Mouse (Mus musculus): Measurements from ENCODE around the gene Ddx1. TPM values are rescaled to one million over a fixed set of nuclear protein-coding genes. Genes with fewer than 3 reads are reported as not detected.

Gene Ddx1
- polyA plus RNA-seq, 1 experiment from 2014 or later: 102 TPM

DNA sequence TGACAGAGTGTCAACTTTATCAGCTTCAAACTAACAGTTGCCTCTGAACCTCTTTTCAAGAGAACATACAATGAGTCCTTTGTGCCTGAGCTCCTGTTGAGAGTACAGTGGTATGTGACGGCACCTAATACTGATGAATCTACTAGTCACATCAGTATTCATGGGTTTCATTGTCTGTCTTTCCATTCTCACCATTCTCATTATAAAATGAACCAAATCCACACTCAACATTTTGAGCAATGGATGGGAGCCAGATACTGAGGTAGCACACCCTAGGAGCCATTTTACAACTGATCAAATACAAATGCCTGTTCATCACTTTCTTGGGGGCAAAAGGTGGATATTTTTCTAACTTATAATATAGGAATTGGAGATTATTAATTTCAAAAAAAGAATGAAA lies 40.5 kb downstream of the Ddx1 start:
- Histone ChIP-seq H3K4me1 (replicated peaks; ENCODE audit: insufficient read depth, low read length) (peaks cover 14% of the 10 kb centered on the region; the same call in 1 of the 2 replicates), H3K27ac (peak overlapping the region; percentile 82), H3K9me3 (replicated peaks; ENCODE audit: low read length) (no peaks in the 10 kb centered on the region), H3K4me3 (replicated peaks; ENCODE audit: low read depth, low read length) (no peak overlapping the region), H3K27me3 (ENCODE audit: insufficient read depth, low read length) (no peaks in the 10 kb centered on the region), H3K9ac (ENCODE audit: low read depth, low read length) (no peak overlapping the region), H3K4me2 (ENCODE audit: low read length) (no peak overlapping the region), H3K36me3 (ENCODE audit: insufficient read depth, low read length) (no peaks in the 10 kb centered on the region)
- TF ChIP-seq CTCF (IDR thresholded peaks at IDR 0.05; ENCODE audit: low read depth): no peak
- 66% methylated on average over 1 of the region's 1 CpGs for WGBS
- ATAC-seq (replicated peaks; ENCODE audit: low FRiP score, low read depth) (no peak), DNase-seq (ENCODE audit: low spot score) (no peak)

DNA sequence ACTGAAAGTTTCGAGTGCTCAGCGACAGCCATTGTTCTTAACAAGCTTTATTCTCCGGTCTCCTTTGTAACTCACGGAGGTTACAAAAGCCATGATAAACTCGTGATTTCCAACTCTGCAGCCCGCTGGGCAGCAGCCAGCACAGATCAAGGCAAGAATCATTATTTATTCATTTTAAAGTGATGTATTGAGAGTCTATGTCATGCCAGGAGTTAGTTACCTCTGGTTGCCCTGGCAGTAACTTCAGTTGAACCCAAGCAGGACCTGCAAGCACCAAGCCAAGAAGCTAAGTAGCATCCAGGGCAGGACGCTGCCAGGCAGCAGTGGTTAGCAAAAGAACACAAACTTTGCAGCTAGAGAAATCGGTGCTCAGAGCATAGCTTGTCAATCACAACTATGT lies 41.9 kb downstream of the Ddx1 start:
- DNase-seq (ENCODE audit: low spot score): no peak

DNA sequence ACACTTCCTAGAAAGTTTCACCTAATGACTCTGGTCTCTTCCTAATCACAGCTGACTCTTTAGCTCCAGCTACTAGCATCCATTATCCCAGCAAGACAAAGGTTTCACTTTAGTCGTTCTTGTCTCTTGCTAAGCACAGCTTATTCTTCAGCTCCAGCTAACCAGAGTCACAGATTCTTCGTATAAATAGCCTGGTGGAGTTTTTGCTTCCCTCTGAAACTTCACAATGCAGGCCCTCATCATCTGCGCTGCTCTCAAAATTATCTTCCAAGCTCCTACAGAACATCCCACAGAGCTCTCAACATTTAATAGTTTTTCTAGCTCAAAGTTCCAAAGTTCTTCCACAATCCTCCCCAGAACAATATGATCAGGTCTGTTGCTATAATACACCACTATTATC lies 43.3 kb downstream of the Ddx1 start:
- Histone ChIP-seq H3K4me2 (ENCODE audit: low read length) (no peak overlapping the region), H3K27ac (no peak overlapping the region), H3K4me3 (replicated peaks; ENCODE audit: low read depth, low read length) (no peak overlapping the region), H3K9ac (ENCODE audit: low read depth, low read length) (no peak overlapping the region), H3K9me3 (replicated peaks; ENCODE audit: low read length) (no peaks in the 10 kb centered on the region), H3K27me3 (ENCODE audit: insufficient read depth, low read length) (no peaks in the 10 kb centered on the region), H3K36me3 (ENCODE audit: insufficient read depth, low read length) (no peaks in the 10 kb centered on the region), H3K4me1 (replicated peaks; ENCODE audit: insufficient read depth, low read length) (peaks cover 8% of the 10 kb centered on the region; the same call in 1 of the 2 replicates)
- DNase-seq (ENCODE audit: low spot score) (no peak), ATAC-seq (replicated peaks; ENCODE audit: low FRiP score, low read depth) (no peak)
- WGBS: 87% methylated on average over 3 of the region's 3 CpGs
- no peak for TF ChIP-seq CTCF (IDR thresholded peaks at IDR 0.05; ENCODE audit: low read depth)

More for the DNA sequence above, 41.9 kb downstream of the Ddx1 start:
- WGBS: 56% methylated on average over 8 of the region's 8 CpGs
- H3K27ac ChIP-seq: no peak overlapping the region
- H3K36me3 ChIP-seq (ENCODE audit: insufficient read depth, low read length): no peaks in the 10 kb centered on the region
- H3K27me3 ChIP-seq (ENCODE audit: insufficient read depth, low read length): no peaks in the 10 kb centered on the region
- peaks cover 13% of the 10 kb centered on the region; the same call in 1 of the 2 replicates for H3K4me1 ChIP-seq (replicated peaks; ENCODE audit: insufficient read depth, low read length)
- no peak overlapping the region for H3K4me3 ChIP-seq (replicated peaks; ENCODE audit: low read depth, low read length)
- H3K9me3 ChIP-seq (replicated peaks; ENCODE audit: low read length): no peaks in the 10 kb centered on the region
- no peak for TF ChIP-seq CTCF (IDR thresholded peaks at IDR 0.05; ENCODE audit: low read depth)
- ATAC-seq (replicated peaks; ENCODE audit: low FRiP score, low read depth): no peak
- no peak overlapping the region for H3K4me2 ChIP-seq (ENCODE audit: low read length)
- H3K9ac ChIP-seq (ENCODE audit: low read depth, low read length): no peak overlapping the region

DNA sequence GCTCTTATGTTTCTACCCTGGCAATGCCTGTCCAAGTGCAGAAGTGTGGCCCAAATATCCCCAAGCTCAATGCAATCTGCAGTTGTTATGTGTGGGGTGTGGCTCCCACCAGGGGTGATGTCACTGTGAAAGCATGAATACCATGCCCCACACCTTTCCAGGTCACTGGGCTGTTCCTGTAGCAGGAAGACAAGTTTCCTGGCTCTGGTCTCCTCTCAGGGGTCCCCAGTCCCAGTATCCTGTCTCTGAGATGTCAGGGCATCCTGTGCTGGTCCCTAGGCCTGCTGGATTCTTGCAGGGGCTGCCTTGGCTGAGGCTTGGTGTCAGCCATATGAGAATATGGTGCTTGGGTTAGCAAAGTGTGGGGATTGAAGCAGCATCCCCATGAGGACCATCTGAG lies 46.7 kb downstream of the Ddx1 start:
- ATAC-seq (replicated peaks; ENCODE audit: low FRiP score, low read depth) (no peak), DNase-seq (ENCODE audit: low spot score) (no peak)
- Histone ChIP-seq H3K9me3 (replicated peaks; ENCODE audit: low read length) (no peaks in the 10 kb centered on the region), H3K4me1 (replicated peaks; ENCODE audit: insufficient read depth, low read length) (no peaks in the 10 kb centered on the region; the same call in 1 of the 2 replicates), H3K9ac (ENCODE audit: low read depth, low read length) (no peak overlapping the region), H3K27ac (no peak overlapping the region), H3K4me2 (ENCODE audit: low read length) (no peak overlapping the region), H3K4me3 (replicated peaks; ENCODE audit: low read depth, low read length) (no peak overlapping the region), H3K36me3 (ENCODE audit: insufficient read depth, low read length) (no peaks in the 10 kb centered on the region), H3K27me3 (ENCODE audit: insufficient read depth, low read length) (no peaks in the 10 kb centered on the region)
- TF ChIP-seq CTCF (IDR thresholded peaks at IDR 0.05; ENCODE audit: low read depth): no peak

DNA sequence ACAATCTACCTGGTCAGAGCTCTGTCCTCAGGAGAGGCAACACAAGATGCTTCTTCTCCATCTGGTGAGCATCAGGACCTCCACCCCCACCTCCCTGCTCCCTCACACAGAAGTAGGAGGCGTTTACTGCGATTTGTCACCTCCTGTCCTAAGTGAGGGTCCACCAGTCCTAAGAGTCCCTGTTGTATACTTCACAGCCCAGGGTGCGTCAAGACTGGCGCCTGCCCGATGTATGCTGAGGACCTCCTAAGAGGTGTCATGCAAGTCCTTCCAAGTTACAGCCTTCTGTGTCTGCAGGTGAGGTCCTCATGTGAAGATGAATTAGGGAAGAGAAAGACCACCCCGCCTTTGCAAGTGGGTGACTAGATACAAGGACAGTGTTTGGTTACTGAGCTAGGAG lies 48.4 kb downstream of the Ddx1 start:
- WGBS: 74% methylated on average over 6 of the region's 6 CpGs
- DNase-seq (ENCODE audit: low spot score) (no peak), ATAC-seq (replicated peaks; ENCODE audit: low FRiP score, low read depth) (no peak)

DNA sequence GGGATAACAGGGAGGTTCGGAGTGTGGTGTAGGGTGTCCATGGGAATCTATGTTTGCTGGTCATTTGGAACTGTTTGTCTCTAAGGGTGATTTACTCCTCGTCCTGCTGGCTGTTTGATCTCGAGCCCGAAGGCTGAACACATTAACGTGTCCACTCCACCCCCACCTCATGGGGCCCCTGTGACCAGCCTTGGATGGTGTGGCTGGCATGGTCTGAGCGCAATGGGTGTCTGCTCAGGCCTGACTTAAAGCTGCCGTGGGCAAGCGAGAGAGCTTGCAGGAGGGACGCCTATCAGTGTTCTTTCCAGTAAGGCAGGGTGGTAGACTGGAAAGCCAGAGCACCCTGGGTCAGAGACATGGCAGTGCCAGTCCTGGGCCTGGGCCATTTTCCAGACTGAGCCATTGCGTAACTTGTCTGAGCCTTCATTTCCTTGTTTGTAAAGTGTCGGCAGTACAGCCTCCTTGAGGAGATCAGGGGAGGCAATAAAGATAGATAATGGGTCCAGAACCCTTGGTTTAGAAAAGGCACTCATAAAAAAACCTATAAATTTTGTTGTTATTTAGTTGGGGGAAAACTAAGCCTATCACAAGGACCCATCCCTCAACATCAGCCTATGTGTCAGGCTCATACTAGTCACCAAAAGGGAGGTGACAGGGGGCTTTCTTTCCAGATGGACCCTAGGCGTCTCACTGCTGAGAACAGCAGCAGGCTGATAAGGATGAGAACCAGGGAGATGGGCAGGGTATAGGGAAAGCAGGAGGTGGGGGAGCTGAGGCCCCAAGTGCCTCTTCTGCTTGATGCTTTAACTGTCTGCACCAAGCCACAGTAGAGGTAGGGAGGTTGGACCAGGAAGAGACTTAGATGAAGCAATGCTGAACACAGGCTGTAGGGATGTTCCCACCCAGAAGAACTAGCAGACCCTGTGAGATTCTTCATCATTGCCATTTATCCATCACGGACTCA lies 49.4 kb downstream of the Ddx1 start:
- ATAC-seq (replicated peaks; ENCODE audit: low FRiP score, low read depth) (peak; percentile 89), DNase-seq (ENCODE audit: low spot score) (peak; percentile 78)
- no peak for TF ChIP-seq CTCF (IDR thresholded peaks at IDR 0.05; ENCODE audit: low read depth)
- Histone ChIP-seq H3K36me3 (ENCODE audit: insufficient read depth, low read length) (no peaks in the 10 kb centered on the region), H3K4me1 (replicated peaks; ENCODE audit: insufficient read depth, low read length) (no peaks in the 10 kb centered on the region; the same call in 1 of the 2 replicates), H3K4me2 (ENCODE audit: low read length) (no peak overlapping the region), H3K27ac (no peak overlapping the region), H3K27me3 (ENCODE audit: insufficient read depth, low read length) (no peaks in the 10 kb centered on the region), H3K9me3 (replicated peaks; ENCODE audit: low read length) (no peaks in the 10 kb centered on the region), H3K9ac (ENCODE audit: low read depth, low read length) (no peak overlapping the region), H3K4me3 (replicated peaks; ENCODE audit: low read depth, low read length) (no peak overlapping the region)
- 49% methylated on average over 13 of the region's 13 CpGs for WGBS

More for the DNA sequence above, 48.4 kb downstream of the Ddx1 start:
- no peak overlapping the region for H3K4me2 ChIP-seq (ENCODE audit: low read length)
- H3K9ac ChIP-seq (ENCODE audit: low read depth, low read length): no peak overlapping the region
- no peak overlapping the region for H3K27ac ChIP-seq
- H3K36me3 ChIP-seq (ENCODE audit: insufficient read depth, low read length): no peaks in the 10 kb centered on the region
- TF ChIP-seq CTCF (IDR thresholded peaks at IDR 0.05; ENCODE audit: low read depth): no peak
- H3K27me3 ChIP-seq (ENCODE audit: insufficient read depth, low read length): no peaks in the 10 kb centered on the region
- H3K4me1 ChIP-seq (replicated peaks; ENCODE audit: insufficient read depth, low read length): no peaks in the 10 kb centered on the region; the same call in 1 of the 2 replicates
- no peak overlapping the region for H3K4me3 ChIP-seq (replicated peaks; ENCODE audit: low read depth, low read length)
- no peaks in the 10 kb centered on the region for H3K9me3 ChIP-seq (replicated peaks; ENCODE audit: low read length)

Data from kidney, postnatal 0 days (tissue).